Mouse (Mus musculus) hindbrain, embryonic 11.5 days (tissue): ENCODE data around the gene 1600014C10Rik. TPM values are rescaled to one million over a fixed set of nuclear protein-coding genes. Genes with fewer than 3 reads are reported as not detected.

Experiments used
- ATAC-seq: fragments of 200-750 bp; cut with Nextera tagmentation; 2 replicates; pipeline ENCODE4 v1.8.0; 2017; ENCODE audit warnings: mild to moderate bottlenecking, moderate TSS enrichment, moderate library complexity; ENCODE audit not compliant: low FRiP score
- DNase-seq: peaks from one replicate; pipeline ENCODE4 v3.0.0-alpha.2; 2015; ENCODE audit warnings: low spot score
- H3K27ac ChIP-seq: fragments of 300-500 bp; sonication (generic); 2 replicates; pipeline ENCODE4 v1.5.1; 2014; ENCODE audit warnings: mild to moderate bottlenecking, low read depth, low read length
- H3K27me3 ChIP-seq: fragments of 300-500 bp; sonication (generic); 2 replicates; pipeline ENCODE4 v1.6.1; 2014; ENCODE audit warnings: mild to moderate bottlenecking, low read length, moderate library complexity, mixed read lengths; ENCODE audit not compliant: control insufficient read depth, insufficient read depth
- H3K36me3 ChIP-seq: fragments of 300-500 bp; sonication (generic); 2 replicates; pipeline ENCODE4 v1.6.1; 2014; ENCODE audit warnings: mild to moderate bottlenecking, low read length, moderate library complexity, mixed read lengths; ENCODE audit not compliant: control insufficient read depth, insufficient read depth
- H3K4me1 ChIP-seq: fragments of 300-500 bp; sonication (generic); replicated peaks from 2 replicates; pipeline ENCODE4 v1.6.1; 2014; ENCODE audit warnings: low read length, mixed read lengths; ENCODE audit not compliant: control insufficient read depth, insufficient read depth
- H3K4me2 ChIP-seq: fragments of 300-500 bp; sonication (generic); replicated peaks from 2 replicates; pipeline ENCODE4 v1.6.1; 2014; ENCODE audit warnings: mild to moderate bottlenecking, low read depth, low read length
- H3K4me3 ChIP-seq: fragments of 300-500 bp; sonication (generic); 2 replicates; pipeline ENCODE4 v1.5.1; 2014; ENCODE audit warnings: low read depth, low read length
- H3K9ac ChIP-seq: fragments of 300-500 bp; sonication (generic); 2 replicates; pipeline ENCODE4 v1.6.1; 2014; ENCODE audit warnings: low read depth, low read length
- H3K9me3 ChIP-seq: fragments of 300-500 bp; sonication (generic); 2 replicates; pipeline ENCODE4 v1.6.1; 2016; ENCODE audit warnings: low read length; ENCODE audit not compliant: control insufficient read depth
- WGBS: fragments of 180-500 bp; shearing (Covaris S2); extraction: QIAGEN DNeasy Blood & Tissue Kit; methylation state at CpG from one replicate; pipeline ENCODE4 v1.1.7; 2014; 5-methylcytosine and 5-hydroxymethylcytosine counted together
- polyA plus RNA-seq: library from polyadenylated mRNA; unstranded; fragments of >200 nt; fragmentation: Nextera tagmentation; extraction: Ambion mirVana; gene quantifications from 2 replicates; pipeline ENCODE4 v1.2.1, GENCODE M21; 2014

Gene 1600014C10Rik
- polyA plus RNA-seq, 1 experiment from 2014 or later = 14.7 TPM

GRCm38 (mm10) chr7:38179896-38180295 lies 3.1 kb upstream of the 1600014C10Rik start:
- Histone ChIP-seq H3K9ac (no peak overlapping the region), H3K4me1 (peaks cover 2% of the 10 kb centered on the region; the same call in 1 of the 2 replicates), H3K27me3 (no peaks in the 10 kb centered on the region), H3K4me2 (no peak overlapping the region), H3K4me3 (no peak overlapping the region), H3K9me3 (no peaks in the 10 kb centered on the region), H3K36me3 (no peaks in the 10 kb centered on the region), H3K27ac (no peak overlapping the region)
- 71% methylated on average over 3 of the region's 3 CpGs for WGBS
- DNase-seq (no peak), ATAC-seq (no peak)

DNA sequence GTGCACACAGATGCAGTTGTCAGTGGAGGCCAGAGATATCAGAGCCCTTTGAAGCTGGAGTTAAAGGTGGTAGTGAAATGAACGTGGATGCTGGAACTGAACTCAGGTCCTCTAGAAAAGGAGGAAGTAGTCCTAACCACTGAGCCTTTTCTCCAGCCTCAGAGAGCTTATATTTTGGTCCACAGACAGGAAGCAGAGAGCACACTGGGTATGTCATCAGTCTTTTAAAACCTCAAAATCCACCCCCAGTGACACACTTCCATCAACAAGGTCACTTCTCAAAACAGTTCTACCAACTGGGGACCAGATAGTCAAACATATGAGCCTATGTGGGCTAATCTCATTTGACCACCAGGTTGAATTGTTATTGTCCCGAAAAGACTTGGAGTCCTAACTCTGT lies 1.7 kb upstream of the 1600014C10Rik start:
- Histone ChIP-seq H3K36me3 (no peaks in the 10 kb centered on the region), H3K4me3 (no peak overlapping the region), H3K4me1 (peaks cover 2% of the 10 kb centered on the region; the same call in 1 of the 2 replicates), H3K4me2 (no peak overlapping the region), H3K9ac (no peak overlapping the region), H3K27me3 (no peaks in the 10 kb centered on the region), H3K9me3 (no peaks in the 10 kb centered on the region), H3K27ac (no peak overlapping the region)
- WGBS = 84% methylated on average over 2 of the region's 2 CpGs
- no peak for DNase-seq
- no peak for ATAC-seq

GRCm38 (mm10) chr7:38182596-38182961 lies 438 bp upstream of the 1600014C10Rik start:
- Histone ChIP-seq H3K9ac (0 out of 2 replicates have a peak overlapping the region, but pooled peaks have one; percentile 71), H3K9me3 (no peaks in the 10 kb centered on the region), H3K4me1 (peaks cover 2% of the 10 kb centered on the region; the same call in 1 of the 2 replicates), H3K4me3 (peak overlapping the region; percentile 51), H3K4me2 (peak overlapping the region; percentile 88), H3K27ac (no peak overlapping the region), H3K36me3 (no peaks in the 10 kb centered on the region), H3K27me3 (no peaks in the 10 kb centered on the region)
- peak; percentile 55; the same call in 1 of the 2 replicates for ATAC-seq
- 0% methylated on average over 11 of the region's 11 CpGs for WGBS
- peak; percentile 90 for DNase-seq

DNA sequence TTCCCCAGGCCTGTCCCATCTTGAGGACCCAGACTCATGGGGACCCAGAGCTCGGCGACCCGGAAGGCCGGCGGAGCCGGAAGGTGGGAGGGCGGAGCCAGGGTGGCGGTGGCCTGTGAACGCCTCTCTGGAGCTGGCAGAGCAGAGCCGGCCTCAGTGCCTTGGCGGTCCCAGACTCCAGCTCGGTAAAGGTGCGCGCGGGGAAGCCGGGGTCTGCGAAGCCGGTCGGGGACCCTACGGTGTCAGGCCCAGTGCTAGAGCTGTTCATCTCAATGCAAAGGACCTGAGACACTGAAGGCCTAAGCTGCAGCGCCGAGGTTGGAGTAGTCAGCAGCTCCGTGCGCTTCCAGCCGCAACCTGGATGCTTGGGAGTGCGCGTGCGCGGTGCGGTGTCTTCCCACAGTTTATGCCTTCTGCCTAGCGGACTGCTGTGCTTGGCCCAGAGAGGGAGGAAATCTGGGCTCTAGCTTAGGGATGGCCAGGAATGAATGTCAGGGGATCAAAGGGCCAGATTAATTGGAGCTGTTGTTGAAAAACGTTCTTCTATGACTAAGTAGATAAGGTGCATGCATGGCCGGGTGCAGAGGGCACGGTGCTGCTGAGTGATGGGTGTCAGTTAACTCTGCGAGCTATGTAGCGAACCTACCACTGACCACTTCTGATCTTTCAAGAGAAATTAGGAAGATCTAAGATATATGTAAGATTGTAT lies 846 bp downstream of the 1600014C10Rik start:
- Histone ChIP-seq H3K9me3 (no peaks in the 10 kb centered on the region), H3K36me3 (no peaks in the 10 kb centered on the region), H3K4me1 (peaks cover 2% of the 10 kb centered on the region; the same call in 1 of the 2 replicates), H3K4me3 (peak overlapping the region; percentile 51), H3K9ac (peak overlapping the region; percentile 71), H3K27me3 (no peaks in the 10 kb centered on the region), H3K4me2 (peak overlapping the region; percentile 88), H3K27ac (peak overlapping the region; percentile 68)
- peak; percentile 94 for ATAC-seq
- WGBS = 6% methylated on average over 36 of the region's 36 CpGs
- DNase-seq = peak; percentile 91

- H3K9me3 ChIP-seq = no peaks in the 10 kb centered on the region
- H3K4me3 ChIP-seq = peak overlapping the region; percentile 51
- peaks cover 2% of the 10 kb centered on the region; the same call in 1 of the 2 replicates for H3K4me1 ChIP-seq
- H3K4me2 ChIP-seq = peak overlapping the region; percentile 88
- WGBS = 62% methylated on average over 1 of the region's 1 CpGs
- ATAC-seq (no peak), DNase-seq (no peak)
- H3K27ac ChIP-seq = no peak overlapping the region
- no peaks in the 10 kb centered on the region for H3K27me3 ChIP-seq
- no peaks in the 10 kb centered on the region for H3K36me3 ChIP-seq
- no peak overlapping the region for H3K9ac ChIP-seq
Measured at GRCm38 (mm10) chr7:38184418-38184745, 1.4 kb downstream of the 1600014C10Rik start.

DNA sequence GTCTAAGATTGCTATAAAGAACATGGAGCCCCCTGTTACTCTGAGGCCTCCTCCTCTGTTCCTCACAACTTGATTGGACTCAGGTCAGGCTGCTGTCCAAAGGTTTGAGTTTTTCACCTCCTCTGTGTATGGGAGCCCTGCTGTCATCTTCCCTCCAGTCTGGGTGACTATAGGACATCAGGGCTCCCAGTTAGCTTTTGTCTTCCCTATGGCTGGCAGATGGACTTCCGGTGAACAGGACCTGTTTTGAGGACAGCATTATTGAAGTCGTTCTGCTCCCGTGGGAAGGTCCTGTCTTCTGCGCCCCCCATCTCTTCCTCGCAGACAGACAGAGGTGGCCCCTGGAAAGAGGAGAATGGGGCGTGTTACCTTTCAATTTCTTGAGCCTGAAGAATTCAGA lies 1.8 kb downstream of the 1600014C10Rik start:
- no peak overlapping the region for H3K27ac ChIP-seq
- DNase-seq (no peak), ATAC-seq (no peak)
- no peaks in the 10 kb centered on the region for H3K36me3 ChIP-seq
- no peaks in the 10 kb centered on the region for H3K9me3 ChIP-seq
- 86% methylated on average over 6 of the region's 6 CpGs for WGBS
- H3K4me1 ChIP-seq = peaks cover 2% of the 10 kb centered on the region; the same call in 1 of the 2 replicates
- H3K4me3 ChIP-seq = no peak overlapping the region
- H3K9ac ChIP-seq = no peak overlapping the region
- H3K27me3 ChIP-seq = no peaks in the 10 kb centered on the region
- H3K4me2 ChIP-seq = no peak overlapping the region

- no peak overlapping the region for H3K4me3 ChIP-seq
- ATAC-seq (no peak), DNase-seq (no peak)
- no peaks in the 10 kb centered on the region for H3K27me3 ChIP-seq
- no peak overlapping the region for H3K9ac ChIP-seq
- H3K4me1 ChIP-seq = peaks cover 2% of the 10 kb centered on the region; the same call in 1 of the 2 replicates
- H3K36me3 ChIP-seq = no peaks in the 10 kb centered on the region
- no peaks in the 10 kb centered on the region for H3K9me3 ChIP-seq
- no peak overlapping the region for H3K4me2 ChIP-seq
- H3K27ac ChIP-seq = no peak overlapping the region
- 75% methylated on average over 4 of the region's 4 CpGs for WGBS
Measured at GRCm38 (mm10) chr7:38186861-38187260, 3.8 kb downstream of the 1600014C10Rik start.

- ATAC-seq (no peak), DNase-seq (no peak)
- Histone ChIP-seq H3K4me1 (peaks cover 2% of the 10 kb centered on the region; the same call in 1 of the 2 replicates), H3K4me2 (no peak overlapping the region), H3K9ac (no peak overlapping the region), H3K27me3 (no peaks in the 10 kb centered on the region), H3K27ac (no peak overlapping the region), H3K4me3 (no peak overlapping the region), H3K36me3 (no peaks in the 10 kb centered on the region), H3K9me3 (no peaks in the 10 kb centered on the region)
- WGBS = 83% methylated on average over 4 of the region's 4 CpGs
Measured at GRCm38 (mm10) chr7:38187796-38188195, 4.8 kb downstream of the 1600014C10Rik start.
